Mouse (Mus musculus): ENCODE measurements around the gene Gm20662. TPM values are rescaled to one million over a fixed set of nuclear protein-coding genes. Genes with fewer than 3 reads are reported as not detected.

Gm20662 gene
- polyA plus RNA-seq, 2 experiments: 0.76 to 6.8 TPM

DNA sequence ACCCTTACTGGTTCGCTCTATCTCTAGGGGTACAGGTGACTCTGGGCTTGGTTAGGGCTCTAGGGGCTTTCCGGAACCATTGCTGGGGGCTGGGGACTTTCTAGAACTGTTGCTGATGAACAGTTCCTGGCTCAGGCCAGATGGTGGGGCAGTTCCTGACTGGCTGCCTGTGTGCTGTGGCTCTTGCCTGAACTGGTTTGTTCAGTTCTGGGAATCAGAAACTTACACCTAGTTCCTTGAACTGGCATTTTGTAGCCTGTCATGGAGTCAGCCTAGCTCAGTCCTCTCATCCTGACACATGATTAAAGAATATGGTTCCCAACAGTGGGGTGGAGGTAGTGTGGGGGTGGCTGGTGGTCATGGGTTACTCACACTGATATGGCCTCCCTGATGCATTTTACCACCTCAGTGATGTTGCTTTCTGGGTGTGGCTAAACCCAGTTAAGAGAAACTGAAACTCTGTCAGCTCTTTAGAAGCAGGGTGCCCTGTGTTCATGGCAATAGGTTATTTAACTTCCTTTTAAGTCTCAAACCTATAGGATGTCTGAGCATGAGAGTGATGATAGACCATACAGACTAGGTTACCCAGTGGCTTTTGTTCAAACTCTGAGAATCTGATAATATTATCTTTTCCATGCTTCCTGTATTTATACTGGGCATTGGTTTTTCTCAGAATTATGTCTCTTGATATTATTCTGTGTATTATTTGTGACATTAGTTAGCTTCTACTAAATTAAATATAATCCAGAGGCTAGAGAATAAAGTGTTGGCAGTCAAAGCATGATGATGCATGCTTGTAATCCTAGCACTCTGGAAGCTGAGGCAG lies 39.4 kb downstream of the Gm20662 start:
- Histone ChIP-seq H3K4me3 (replicated peaks; ENCODE audit: low read length) (no peak overlapping the region), H3K27ac (replicated peaks; ENCODE audit: low read depth, low read length) (no peak overlapping the region), H3K4me1 (ENCODE audit: control insufficient read depth, insufficient read depth, low read length) (no peaks in the 10 kb centered on the region), H3K27me3 (ENCODE audit: control insufficient read depth, insufficient read depth, low read length) (no peaks in the 10 kb centered on the region), H3K9ac (ENCODE audit: low read depth, low read length, severe bottlenecking) (no peak overlapping the region), H3K36me3 (ENCODE audit: control insufficient read depth, insufficient read depth, low read length) (peaks cover 75% of the 10 kb centered on the region), H3K9me3 (ENCODE audit: control insufficient read depth, low read length) (no peaks in the 10 kb centered on the region), H3K4me2 (replicated peaks; ENCODE audit: low read depth, low read length, severe bottlenecking) (no peak overlapping the region)
- TF ChIP-seq POLR2A (IDR thresholded peaks at IDR 0.05; ENCODE audit: borderline replicate concordance, extremely low read depth, insufficient read depth, insufficient read length): no peak
- DNase-seq (ENCODE audit: low spot score): no peak
- WGBS: 97% methylated on average over 2 of the region's 2 CpGs
- no peak for ATAC-seq (ENCODE audit: low FRiP score, low read depth)

DNA sequence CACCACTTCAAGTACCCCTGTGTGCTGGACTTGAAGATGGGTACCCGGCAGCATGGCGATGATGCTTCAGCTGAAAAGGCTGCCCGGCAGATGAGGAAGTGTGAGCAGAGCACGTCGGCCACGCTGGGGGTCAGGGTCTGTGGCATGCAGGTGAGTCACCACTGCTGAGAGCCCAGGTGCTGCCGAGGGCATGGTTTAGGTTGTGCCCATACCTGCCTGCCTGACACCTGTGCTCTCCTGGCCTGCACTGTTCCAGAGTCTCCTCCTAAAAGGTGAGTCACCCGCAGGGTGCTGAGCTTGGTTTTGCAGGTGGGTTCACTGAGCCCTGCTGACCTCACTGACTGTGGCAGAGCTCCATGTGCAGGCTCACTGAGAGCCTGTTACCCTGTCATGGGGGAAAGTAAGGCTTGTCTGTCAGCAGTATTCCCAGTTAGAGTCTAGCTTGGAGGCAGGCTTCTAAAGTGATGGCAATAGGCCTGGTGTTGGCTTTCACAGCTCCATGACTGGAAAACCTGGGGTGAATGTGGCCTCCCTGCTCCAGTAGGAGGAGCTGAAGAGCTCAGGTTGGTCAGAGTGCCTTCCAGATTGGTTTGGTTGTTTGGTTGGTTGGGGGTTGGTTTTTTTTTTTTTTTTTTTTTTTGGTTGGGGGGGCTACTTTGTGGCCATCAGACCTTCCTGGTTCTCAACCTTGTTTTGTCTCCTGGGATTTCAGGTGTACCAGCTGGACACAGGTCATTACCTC lies 48.8 kb downstream of the Gm20662 start:
- Histone ChIP-seq H3K27me3 (ENCODE audit: control insufficient read depth, insufficient read depth, low read length) (no peaks in the 10 kb centered on the region), H3K27ac (replicated peaks; ENCODE audit: low read depth, low read length) (no peak overlapping the region), H3K9ac (ENCODE audit: low read depth, low read length, severe bottlenecking) (no peak overlapping the region), H3K9me3 (ENCODE audit: control insufficient read depth, low read length) (no peaks in the 10 kb centered on the region), H3K4me1 (ENCODE audit: control insufficient read depth, insufficient read depth, low read length) (peaks cover 5% of the 10 kb centered on the region; the same call in 1 of the 2 replicates), H3K36me3 (ENCODE audit: control insufficient read depth, insufficient read depth, low read length) (peaks cover 72% of the 10 kb centered on the region), H3K4me3 (replicated peaks; ENCODE audit: low read length) (no peak overlapping the region), H3K4me2 (replicated peaks; ENCODE audit: low read depth, low read length, severe bottlenecking) (no peak overlapping the region)
- WGBS: 98% methylated on average over 8 of the region's 8 CpGs
- no peak for TF ChIP-seq POLR2A (IDR thresholded peaks at IDR 0.05; ENCODE audit: borderline replicate concordance, extremely low read depth, insufficient read depth, insufficient read length)
- no peak for ATAC-seq (ENCODE audit: low FRiP score, low read depth)
- no peak for DNase-seq (ENCODE audit: low spot score)

DNA sequence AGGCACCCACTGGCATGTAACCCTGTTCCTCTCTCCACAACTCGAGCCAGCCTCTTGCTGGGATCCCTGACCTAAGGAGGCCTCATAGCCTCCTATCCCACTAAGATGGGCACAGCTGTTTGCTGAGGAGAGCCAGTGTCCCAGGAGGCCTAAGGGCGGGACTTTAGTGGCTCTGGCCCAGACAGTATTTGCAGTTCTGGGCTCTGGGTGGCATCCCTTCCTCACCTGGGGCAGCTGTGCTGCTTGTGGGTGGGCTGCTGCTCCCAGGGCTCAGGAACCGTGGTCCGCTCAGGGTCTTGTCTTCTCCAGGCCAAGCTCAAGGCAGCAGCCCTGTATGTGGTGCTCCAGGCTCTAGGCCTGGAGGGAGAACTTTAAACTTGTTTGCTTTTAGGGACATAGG lies 50.4 kb downstream of the Gm20662 start:
- no peak for TF ChIP-seq POLR2A (IDR thresholded peaks at IDR 0.05; ENCODE audit: borderline replicate concordance, extremely low read depth, insufficient read depth, insufficient read length)
- Histone ChIP-seq H3K9me3 (ENCODE audit: control insufficient read depth, low read length) (no peaks in the 10 kb centered on the region), H3K4me1 (ENCODE audit: control insufficient read depth, insufficient read depth, low read length) (peaks cover 5% of the 10 kb centered on the region; the same call in 1 of the 2 replicates), H3K36me3 (ENCODE audit: control insufficient read depth, insufficient read depth, low read length) (peaks cover 74% of the 10 kb centered on the region), H3K27ac (replicated peaks; ENCODE audit: low read depth, low read length) (no peak overlapping the region), H3K4me3 (replicated peaks; ENCODE audit: low read length) (no peak overlapping the region), H3K27me3 (ENCODE audit: control insufficient read depth, insufficient read depth, low read length) (no peaks in the 10 kb centered on the region), H3K4me2 (replicated peaks; ENCODE audit: low read depth, low read length, severe bottlenecking) (no peak overlapping the region), H3K9ac (ENCODE audit: low read depth, low read length, severe bottlenecking) (no peak overlapping the region)
- DNase-seq (ENCODE audit: low spot score) (no peak), ATAC-seq (ENCODE audit: low FRiP score, low read depth) (no peak)
- WGBS: 86% methylated on average over 4 of the region's 4 CpGs

DNA sequence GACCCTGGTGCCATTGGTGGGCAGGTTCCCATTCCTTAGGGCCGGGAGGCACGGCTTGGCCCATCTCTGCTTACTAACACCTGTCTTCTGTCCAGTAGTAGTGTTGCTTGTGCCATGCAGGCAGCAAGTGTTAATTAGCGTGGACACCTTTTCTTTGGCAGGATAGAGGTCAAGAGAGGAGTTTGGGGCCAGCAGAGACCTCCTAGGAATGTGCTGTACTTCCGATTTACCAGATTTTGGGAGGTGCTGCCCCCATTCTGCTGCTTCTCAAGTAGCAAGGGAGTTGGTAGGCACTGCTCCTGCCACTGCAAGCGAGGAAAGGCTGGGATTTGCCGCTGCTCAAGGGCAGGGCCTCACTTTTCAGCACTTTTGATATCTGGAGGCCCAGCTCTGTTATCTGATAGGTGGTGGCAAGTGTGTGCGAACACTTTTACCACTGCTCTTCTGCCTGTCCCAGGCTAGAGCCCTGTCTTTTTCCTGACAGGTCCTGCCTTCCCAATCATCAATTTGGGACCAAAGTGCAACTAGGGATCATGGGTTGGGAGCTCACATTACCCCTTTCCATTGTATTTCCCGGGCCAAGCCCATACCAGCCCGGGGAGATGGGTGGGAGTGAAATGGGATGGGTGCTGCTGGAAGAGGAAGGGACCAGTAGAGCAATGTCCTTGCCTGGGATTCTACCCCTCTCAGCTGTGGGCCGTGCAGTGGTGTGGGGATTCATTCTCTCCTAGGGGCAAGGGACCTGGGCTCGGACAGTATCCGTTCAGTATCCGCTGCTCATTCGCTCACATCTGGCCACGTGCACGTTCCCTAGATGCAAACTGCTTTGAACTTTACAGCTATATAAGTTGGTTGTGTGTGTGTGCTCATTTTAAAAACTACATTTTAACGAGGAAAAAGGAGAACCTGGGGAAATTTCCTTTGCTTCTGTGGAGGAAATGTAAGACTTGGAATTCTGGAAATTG lies 51.7 kb downstream of the Gm20662 start:
- DNase-seq (ENCODE audit: low spot score) (no peak), ATAC-seq (ENCODE audit: low FRiP score, low read depth) (no peak)
- H3K9ac ChIP-seq (ENCODE audit: low read depth, low read length, severe bottlenecking): peak overlapping the region; percentile 87; the same call in 1 of the 2 replicates
- H3K4me3 ChIP-seq (replicated peaks; ENCODE audit: low read length): peak overlapping the region; percentile 83
- H3K9me3 ChIP-seq (ENCODE audit: control insufficient read depth, low read length): no peaks in the 10 kb centered on the region
- WGBS: 47% methylated on average over 17 of the region's 17 CpGs
- peak overlapping the region; percentile 53 for H3K27ac ChIP-seq (replicated peaks; ENCODE audit: low read depth, low read length)
- peak overlapping the region; percentile 75 for H3K4me2 ChIP-seq (replicated peaks; ENCODE audit: low read depth, low read length, severe bottlenecking)
- H3K27me3 ChIP-seq (ENCODE audit: control insufficient read depth, insufficient read depth, low read length): no peaks in the 10 kb centered on the region
- H3K4me1 ChIP-seq (ENCODE audit: control insufficient read depth, insufficient read depth, low read length): peaks cover 5% of the 10 kb centered on the region; the same call in 1 of the 2 replicates
- no peak for TF ChIP-seq POLR2A (IDR thresholded peaks at IDR 0.05; ENCODE audit: borderline replicate concordance, extremely low read depth, insufficient read depth, insufficient read length)
- peaks cover 69% of the 10 kb centered on the region for H3K36me3 ChIP-seq (ENCODE audit: control insufficient read depth, insufficient read depth, low read length)

Measured in limb, embryonic 14.5 days (tissue).